Mouse (Mus musculus): ENCODE data around the gene Gm6096. TPM values are rescaled to one million over a fixed set of nuclear protein-coding genes. Genes with fewer than 3 reads are reported as not detected.

Gene Gm6096
- polyA plus RNA-seq, 1 experiment from 2014 or later, result 0.84 TPM

Other genes with a start within 250 kb of the Gm6096 start
- not detected in 2 replicates for gene Scgb2b27, start 237.1 kb upstream of the Gm6096 start, polyA plus RNA-seq (2014; fragmentation: Nextera tagmentation; extraction: Ambion mirVana)
- not detected in 2 replicates for gene Scgb1b27, start 229.6 kb upstream of the Gm6096 start, polyA plus RNA-seq (2014; fragmentation: Nextera tagmentation; extraction: Ambion mirVana)
- gene Scgb1b30, start 155.6 kb upstream of the Gm6096 start, polyA plus RNA-seq (2014; fragmentation: Nextera tagmentation; extraction: Ambion mirVana), result not detected in 2 replicates
- gene Wtip, start 117.8 kb upstream of the Gm6096 start, polyA plus RNA-seq (2014; fragmentation: Nextera tagmentation; extraction: Ambion mirVana), result 2.8 TPM in 2 replicates
- 159 and 203 TPM in 2 replicates for gene Uba2, start 81.4 kb upstream of the Gm6096 start, polyA plus RNA-seq (2014; fragmentation: Nextera tagmentation; extraction: Ambion mirVana)
- gene Pdcd2l, start 54.4 kb upstream of the Gm6096 start, polyA plus RNA-seq (2014; fragmentation: Nextera tagmentation; extraction: Ambion mirVana), result 67.7 and 77.4 TPM in 2 replicates
- gene Gpi1, start 20.7 kb upstream of the Gm6096 start, polyA plus RNA-seq (2014; fragmentation: Nextera tagmentation; extraction: Ambion mirVana), result 192 and 216 TPM in 2 replicates
- 36.7 and 40.6 TPM in 2 replicates for gene 4931406P16Rik, start 62.5 kb downstream of the Gm6096 start, polyA plus RNA-seq (2014; fragmentation: Nextera tagmentation; extraction: Ambion mirVana)
- 46.1 and 48.9 TPM in 2 replicates for gene Lsm14a, start 142.3 kb downstream of the Gm6096 start, polyA plus RNA-seq (2014; fragmentation: Nextera tagmentation; extraction: Ambion mirVana)